Mouse (Mus musculus): ENCODE data around the gene Bmpr2. TPM values are rescaled to one million over a fixed set of nuclear protein-coding genes. Genes with fewer than 3 reads are reported as not detected.
A peak's percentile ranks its signal among the peaks of the same experiment; 100 is the strongest.

Bmpr2 gene
- 13.6 and 14.2 TPM in 2 replicates for polyA plus RNA-seq (2014; fragmentation: Nextera tagmentation; extraction: Ambion mirVana)

DNA sequence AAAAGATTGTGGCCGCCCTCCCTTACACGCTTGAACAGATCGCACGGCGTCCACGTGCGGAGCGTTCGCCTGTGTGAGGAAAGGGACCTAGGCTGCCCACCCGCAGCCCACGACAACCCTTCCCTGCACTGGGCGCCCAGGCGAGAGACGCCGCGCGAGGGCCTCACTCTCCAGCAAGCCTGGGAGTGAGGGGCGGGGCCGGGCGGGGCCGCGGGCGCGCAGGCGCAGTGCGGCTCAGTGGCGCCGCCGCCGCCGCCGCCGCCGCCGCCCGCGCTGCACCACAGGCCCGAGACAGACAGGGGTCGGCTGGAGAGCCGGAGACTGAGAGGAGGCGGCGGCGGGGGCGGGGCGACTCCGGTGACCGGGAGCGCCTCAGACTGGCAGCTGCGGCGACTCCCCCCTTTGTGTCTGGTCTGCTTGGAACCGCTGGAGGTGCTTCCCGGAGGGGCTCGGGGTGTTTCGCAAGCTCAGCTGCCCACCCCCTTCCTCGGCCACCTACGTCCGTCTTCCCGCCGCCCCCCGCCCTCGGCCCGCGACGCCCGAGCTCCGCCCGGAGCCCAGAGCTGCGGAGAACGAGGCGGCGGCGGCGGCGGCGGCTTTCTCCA, at the start of gene Bmpr2:
Gene Bmpr2, plus strand, starts transcription at position 237 of the 605 bp plus-strand sequence.
- Histone ChIP-seq H3K9me3 (ENCODE audit: control insufficient read depth, low read length) (no peaks in the 10 kb centered on the region), H3K4me3 (ENCODE audit: low read length) (peak within 1 kb of the TSS; percentile 56), H3K4me1 (ENCODE audit: control insufficient read depth, insufficient read depth, low read length) (peaks cover 10% of the 10 kb centered on the region; the same call in 1 of the 2 replicates), H3K36me3 (ENCODE audit: control insufficient read depth, insufficient read depth, low read length) (no peaks in the 10 kb centered on the region), H3K9ac (ENCODE audit: low read depth, low read length) (peak within 1 kb of the TSS; percentile 93), H3K4me2 (replicated peaks; ENCODE audit: low read depth, low read length) (peak within 1 kb of the TSS; percentile 84), H3K27me3 (ENCODE audit: control insufficient read depth, insufficient read depth, low read length) (no peaks in the 10 kb centered on the region), H3K27ac (ENCODE audit: low read depth, low read length) (peak within 1 kb of the TSS; percentile 99)
- peak; percentile 94 for ATAC-seq (ENCODE audit: low FRiP score, low TSS enrichment)
- WGBS, result under 1% methylated on average over 39 of the region's 75 CpGs

DNA sequence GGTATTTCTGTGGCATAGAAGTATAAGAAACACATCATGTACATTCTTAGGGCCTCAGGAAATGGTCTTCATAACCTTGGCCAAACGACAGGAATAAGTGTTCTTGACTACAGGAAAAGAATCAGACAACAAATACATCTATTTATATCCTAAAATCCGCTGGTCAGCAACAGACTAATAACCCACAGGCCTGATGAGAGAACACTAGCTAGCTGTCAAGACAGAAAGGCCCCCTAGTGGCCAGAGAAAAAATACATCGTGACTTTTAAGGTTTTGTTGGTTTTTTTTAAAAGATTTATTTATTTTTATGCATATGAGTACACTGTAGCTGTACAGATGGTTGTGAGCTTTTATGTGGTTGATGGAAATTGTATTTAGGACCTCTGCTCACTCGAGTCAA, 43.3 kb upstream of the Bmpr2 start:
- H3K4me3 ChIP-seq (ENCODE audit: low read length), result no peak overlapping the region
- H3K36me3 ChIP-seq (ENCODE audit: control insufficient read depth, insufficient read depth, low read length), result peaks cover 36% of the 10 kb centered on the region
- H3K4me1 ChIP-seq (ENCODE audit: control insufficient read depth, insufficient read depth, low read length), result no peaks in the 10 kb centered on the region
- WGBS, result 59% methylated on average over 4 of the region's 4 CpGs
- no peak overlapping the region for H3K9ac ChIP-seq (ENCODE audit: low read depth, low read length)
- H3K4me2 ChIP-seq (replicated peaks; ENCODE audit: low read depth, low read length), result no peak overlapping the region
- ATAC-seq (ENCODE audit: low FRiP score, low TSS enrichment), result 0 out of 2 replicates have a peak, but pooled peaks have one; percentile 20
- no peak overlapping the region for H3K27ac ChIP-seq (ENCODE audit: low read depth, low read length)
- no peaks in the 10 kb centered on the region for H3K9me3 ChIP-seq (ENCODE audit: control insufficient read depth, low read length)
- no peaks in the 10 kb centered on the region for H3K27me3 ChIP-seq (ENCODE audit: control insufficient read depth, insufficient read depth, low read length)

DNA sequence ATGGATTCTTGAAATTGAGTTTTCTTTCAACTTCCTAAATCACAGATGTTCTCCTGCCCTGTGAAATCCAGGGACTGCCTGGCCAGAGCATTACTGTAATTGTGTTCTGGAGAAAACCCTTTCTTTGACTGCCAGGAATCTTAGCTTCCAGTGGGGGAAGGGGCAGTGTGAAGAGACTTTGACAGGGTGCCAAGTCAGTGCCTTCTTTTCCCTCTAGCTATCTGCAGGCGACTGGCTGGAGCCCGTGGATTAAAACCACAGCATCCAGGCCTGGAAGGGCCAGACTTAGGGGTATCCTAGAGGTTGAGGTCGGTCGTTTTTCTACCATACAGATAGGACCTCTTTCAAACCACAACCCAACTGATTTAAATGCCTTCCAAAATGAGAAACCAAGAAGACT, 37.5 kb upstream of the Bmpr2 start:
- Histone ChIP-seq H3K9ac (ENCODE audit: low read depth, low read length) (no peak overlapping the region), H3K4me3 (ENCODE audit: low read length) (no peak overlapping the region), H3K4me2 (replicated peaks; ENCODE audit: low read depth, low read length) (no peak overlapping the region), H3K4me1 (ENCODE audit: control insufficient read depth, insufficient read depth, low read length) (no peaks in the 10 kb centered on the region), H3K9me3 (ENCODE audit: control insufficient read depth, low read length) (no peaks in the 10 kb centered on the region), H3K27me3 (ENCODE audit: control insufficient read depth, insufficient read depth, low read length) (no peaks in the 10 kb centered on the region), H3K36me3 (ENCODE audit: control insufficient read depth, insufficient read depth, low read length) (peaks cover 5% of the 10 kb centered on the region; the same call in 1 of the 2 replicates), H3K27ac (ENCODE audit: low read depth, low read length) (no peak overlapping the region)
- ATAC-seq (ENCODE audit: low FRiP score, low TSS enrichment), result no peak
- 71% methylated on average over 4 of the region's 4 CpGs for WGBS

DNA sequence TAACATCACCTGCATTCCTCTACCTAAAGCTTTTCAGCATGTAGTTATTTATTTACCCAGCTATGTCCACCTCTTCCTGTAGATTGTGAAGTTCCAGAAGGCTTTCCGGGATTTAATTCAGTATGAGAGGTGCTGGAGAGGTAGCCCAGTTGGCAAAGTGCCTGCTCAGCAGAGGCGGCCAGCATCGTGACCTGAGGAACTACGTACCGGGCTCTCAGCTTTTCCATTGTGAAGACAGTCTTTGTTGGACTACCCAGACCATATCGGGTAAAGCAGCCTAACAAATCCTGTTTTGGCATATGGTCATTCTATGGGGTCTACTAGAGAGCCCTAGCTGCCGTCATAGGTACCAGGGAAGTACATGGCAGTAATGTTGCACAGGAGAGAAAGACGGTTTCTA, 33.1 kb upstream of the Bmpr2 start:
- WGBS, result 86% methylated on average over 8 of the region's 8 CpGs
- no peaks in the 10 kb centered on the region for H3K27me3 ChIP-seq (ENCODE audit: control insufficient read depth, insufficient read depth, low read length)
- H3K4me3 ChIP-seq (ENCODE audit: low read length), result no peak overlapping the region
- H3K36me3 ChIP-seq (ENCODE audit: control insufficient read depth, insufficient read depth, low read length), result no peaks in the 10 kb centered on the region
- ATAC-seq (ENCODE audit: low FRiP score, low TSS enrichment), result no peak
- no peaks in the 10 kb centered on the region for H3K9me3 ChIP-seq (ENCODE audit: control insufficient read depth, low read length)
- H3K4me2 ChIP-seq (replicated peaks; ENCODE audit: low read depth, low read length), result no peak overlapping the region
- no peak overlapping the region for H3K9ac ChIP-seq (ENCODE audit: low read depth, low read length)
- no peaks in the 10 kb centered on the region for H3K4me1 ChIP-seq (ENCODE audit: control insufficient read depth, insufficient read depth, low read length)
- no peak overlapping the region for H3K27ac ChIP-seq (ENCODE audit: low read depth, low read length)

DNA sequence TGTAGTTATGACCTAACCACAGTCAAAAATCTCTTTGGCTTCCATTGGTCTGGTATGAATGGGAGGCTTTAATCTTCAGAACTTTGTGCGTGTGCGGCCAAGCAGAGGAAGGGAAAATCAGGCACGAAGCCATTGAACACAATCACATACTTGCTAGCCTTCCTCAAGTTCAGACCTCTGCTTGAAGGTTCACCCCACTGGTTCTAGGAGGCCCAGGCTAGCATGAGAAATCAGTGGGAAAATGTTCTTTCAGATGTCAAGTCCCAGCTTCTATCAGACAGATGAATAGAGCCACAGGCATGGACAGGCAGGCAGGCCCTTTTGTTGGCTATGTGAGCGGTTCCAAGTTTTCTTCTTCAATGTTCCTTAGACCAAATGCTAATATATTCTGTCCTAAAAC, 32.5 kb upstream of the Bmpr2 start:
- Histone ChIP-seq H3K9ac (ENCODE audit: low read depth, low read length) (no peak overlapping the region), H3K27me3 (ENCODE audit: control insufficient read depth, insufficient read depth, low read length) (no peaks in the 10 kb centered on the region), H3K4me3 (ENCODE audit: low read length) (no peak overlapping the region), H3K27ac (ENCODE audit: low read depth, low read length) (no peak overlapping the region), H3K4me2 (replicated peaks; ENCODE audit: low read depth, low read length) (no peak overlapping the region), H3K4me1 (ENCODE audit: control insufficient read depth, insufficient read depth, low read length) (no peaks in the 10 kb centered on the region), H3K36me3 (ENCODE audit: control insufficient read depth, insufficient read depth, low read length) (no peaks in the 10 kb centered on the region), H3K9me3 (ENCODE audit: control insufficient read depth, low read length) (no peaks in the 10 kb centered on the region)
- 94% methylated on average over 4 of the region's 4 CpGs for whole genome bisulfite sequencing
- ATAC-seq (ENCODE audit: low FRiP score, low TSS enrichment), result no peak

DNA sequence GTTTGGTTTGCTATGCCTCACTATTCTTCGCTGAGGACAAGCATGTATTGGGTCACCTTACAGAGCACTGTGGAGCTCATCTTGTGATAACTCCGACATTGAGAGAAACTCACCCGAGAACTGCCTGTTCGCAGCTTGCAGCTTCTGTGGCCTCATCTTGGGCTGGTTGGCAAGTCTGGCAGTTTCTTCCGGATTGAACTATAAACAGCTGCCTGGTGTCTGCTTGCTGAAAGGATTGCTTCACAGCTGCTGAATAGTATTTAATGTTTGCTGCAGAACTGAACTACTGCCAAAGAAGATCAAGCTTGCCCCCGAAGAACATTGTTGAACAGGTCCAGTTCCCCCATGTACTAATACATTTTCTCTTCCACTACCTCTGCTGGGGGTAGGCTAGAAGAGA, 29.1 kb upstream of the Bmpr2 start:
- Histone ChIP-seq H3K4me2 (replicated peaks; ENCODE audit: low read depth, low read length) (no peak overlapping the region), H3K4me3 (ENCODE audit: low read length) (no peak overlapping the region), H3K9ac (ENCODE audit: low read depth, low read length) (no peak overlapping the region), H3K9me3 (ENCODE audit: control insufficient read depth, low read length) (no peaks in the 10 kb centered on the region), H3K4me1 (ENCODE audit: control insufficient read depth, insufficient read depth, low read length) (no peaks in the 10 kb centered on the region), H3K27ac (ENCODE audit: low read depth, low read length) (no peak overlapping the region), H3K27me3 (ENCODE audit: control insufficient read depth, insufficient read depth, low read length) (no peaks in the 10 kb centered on the region), H3K36me3 (ENCODE audit: control insufficient read depth, insufficient read depth, low read length) (no peaks in the 10 kb centered on the region)
- 70% methylated on average over 6 of the region's 6 CpGs for WGBS
- no peak for ATAC-seq (ENCODE audit: low FRiP score, low TSS enrichment)

DNA sequence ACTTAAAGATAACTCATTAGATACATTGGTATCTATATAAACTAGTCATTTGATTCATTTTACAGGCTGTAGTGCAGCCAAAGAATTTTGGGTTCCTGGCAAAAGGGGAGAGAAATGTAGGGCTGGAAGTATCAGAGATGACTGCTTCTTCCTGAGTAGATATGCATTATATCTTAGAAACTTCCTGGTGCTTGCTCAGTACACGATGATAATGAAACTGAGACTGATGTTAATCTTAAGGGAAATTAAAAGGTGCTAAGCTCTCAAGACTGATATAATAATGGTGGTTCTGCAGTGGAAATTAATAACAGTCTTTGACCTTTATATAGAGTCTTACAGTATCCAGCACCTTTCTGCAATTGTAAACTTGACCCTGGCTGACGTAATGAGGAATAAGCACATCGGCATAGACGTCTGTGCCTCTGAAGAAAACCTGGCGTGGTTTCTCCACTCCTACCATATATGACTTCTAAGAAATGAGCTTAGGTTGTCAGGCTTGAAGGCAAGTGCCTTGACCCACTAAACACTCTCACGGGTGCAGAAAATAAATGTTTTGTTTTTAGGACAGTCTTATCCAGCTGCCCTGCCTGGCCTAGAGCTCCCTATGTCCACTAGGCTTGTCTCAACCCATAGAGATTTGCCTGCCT, 24.3 kb upstream of the Bmpr2 start:
- Histone ChIP-seq H3K4me2 (replicated peaks; ENCODE audit: low read depth, low read length) (no peak overlapping the region), H3K36me3 (ENCODE audit: control insufficient read depth, insufficient read depth, low read length) (no peaks in the 10 kb centered on the region), H3K4me3 (ENCODE audit: low read length) (no peak overlapping the region), H3K4me1 (ENCODE audit: control insufficient read depth, insufficient read depth, low read length) (no peaks in the 10 kb centered on the region), H3K27ac (ENCODE audit: low read depth, low read length) (no peak overlapping the region), H3K9ac (ENCODE audit: low read depth, low read length) (no peak overlapping the region), H3K9me3 (ENCODE audit: control insufficient read depth, low read length) (no peaks in the 10 kb centered on the region), H3K27me3 (ENCODE audit: control insufficient read depth, insufficient read depth, low read length) (no peaks in the 10 kb centered on the region)
- WGBS, result 74% methylated on average over 6 of the region's 6 CpGs
- no peak for ATAC-seq (ENCODE audit: low FRiP score, low TSS enrichment)

DNA sequence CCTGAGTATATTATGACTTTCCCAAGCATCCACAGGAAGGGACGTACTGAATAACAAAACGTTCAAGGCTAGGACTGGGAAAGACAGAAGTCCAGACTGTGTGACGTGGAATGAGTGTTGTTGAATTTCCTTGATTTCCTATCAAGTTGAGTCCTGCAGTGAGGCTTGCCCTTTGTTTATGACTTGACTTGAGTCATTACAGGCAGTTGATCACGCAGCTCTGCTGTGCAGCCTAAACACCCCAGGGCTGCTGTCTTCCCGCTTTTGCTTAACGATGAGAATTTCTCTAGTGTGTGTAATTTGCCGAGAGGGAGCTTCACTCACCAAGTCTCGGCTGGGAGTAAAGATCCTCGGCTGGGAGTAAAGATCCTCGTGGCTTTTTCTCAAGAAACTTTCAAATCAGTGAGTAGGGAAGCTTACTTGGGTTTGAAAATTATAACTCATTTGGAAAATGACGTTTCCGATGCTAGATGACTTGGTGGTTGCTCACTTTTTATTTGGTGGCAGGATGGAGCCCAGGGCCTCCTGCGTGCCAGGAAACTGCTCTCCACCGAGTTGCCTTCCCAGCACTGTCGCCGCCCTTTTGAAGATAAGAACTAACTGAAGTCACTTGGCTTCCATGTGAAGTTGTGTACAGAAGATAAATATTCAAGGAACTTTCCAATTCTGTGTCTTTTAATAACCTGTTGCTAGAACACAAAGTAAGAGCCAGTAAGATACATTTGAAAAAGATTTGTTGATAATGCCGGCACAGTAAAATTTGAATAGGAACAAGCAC, 23.4 kb upstream of the Bmpr2 start:
- no peak overlapping the region for H3K27ac ChIP-seq (ENCODE audit: low read depth, low read length)
- no peaks in the 10 kb centered on the region for H3K27me3 ChIP-seq (ENCODE audit: control insufficient read depth, insufficient read depth, low read length)
- no peak for ATAC-seq (ENCODE audit: low FRiP score, low TSS enrichment)
- H3K9ac ChIP-seq (ENCODE audit: low read depth, low read length), result no peak overlapping the region
- 74% methylated on average over 17 of the region's 17 CpGs for WGBS
- no peaks in the 10 kb centered on the region for H3K4me1 ChIP-seq (ENCODE audit: control insufficient read depth, insufficient read depth, low read length)
- no peak overlapping the region for H3K4me3 ChIP-seq (ENCODE audit: low read length)
- H3K36me3 ChIP-seq (ENCODE audit: control insufficient read depth, insufficient read depth, low read length), result no peaks in the 10 kb centered on the region
- no peak overlapping the region for H3K4me2 ChIP-seq (replicated peaks; ENCODE audit: low read depth, low read length)
- no peaks in the 10 kb centered on the region for H3K9me3 ChIP-seq (ENCODE audit: control insufficient read depth, low read length)

DNA sequence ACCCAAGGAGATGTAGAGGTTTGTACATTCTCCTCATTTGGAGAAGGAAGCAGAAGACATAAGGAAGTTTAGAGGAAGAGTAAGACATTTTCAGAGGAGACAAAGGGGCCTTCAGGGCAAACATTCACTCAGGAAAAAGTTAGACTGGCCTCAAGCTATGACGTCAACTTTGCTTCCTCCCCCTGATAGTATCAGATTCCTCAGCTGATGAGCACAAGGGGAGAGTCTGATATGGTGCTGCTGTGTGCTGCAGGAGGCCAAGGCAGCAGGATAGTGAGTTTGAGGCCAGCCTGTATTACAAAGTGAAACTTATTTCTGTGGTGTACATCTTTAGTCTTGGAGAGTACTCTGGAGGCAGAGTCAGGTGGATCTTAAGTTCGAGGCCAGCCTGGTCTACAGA, 14.2 kb upstream of the Bmpr2 start:
- Histone ChIP-seq H3K4me3 (ENCODE audit: low read length) (no peak overlapping the region), H3K4me1 (ENCODE audit: control insufficient read depth, insufficient read depth, low read length) (no peaks in the 10 kb centered on the region), H3K27ac (ENCODE audit: low read depth, low read length) (no peak overlapping the region), H3K4me2 (replicated peaks; ENCODE audit: low read depth, low read length) (no peak overlapping the region), H3K9me3 (ENCODE audit: control insufficient read depth, low read length) (no peaks in the 10 kb centered on the region), H3K9ac (ENCODE audit: low read depth, low read length) (no peak overlapping the region), H3K36me3 (ENCODE audit: control insufficient read depth, insufficient read depth, low read length) (no peaks in the 10 kb centered on the region), H3K27me3 (ENCODE audit: control insufficient read depth, insufficient read depth, low read length) (no peaks in the 10 kb centered on the region)
- no peak for ATAC-seq (ENCODE audit: low FRiP score, low TSS enrichment)
- WGBS, result 65% methylated on average over 2 of the region's 2 CpGs
